Mouse (Mus musculus): Measurements from ENCODE around the gene Rpl7a. TPM values are rescaled to one million over a fixed set of nuclear protein-coding genes. Genes with fewer than 3 reads are reported as not detected.

Rpl7a gene
- total RNA-seq, 1 experiment = 3,070 TPM

- Histone ChIP-seq H3K4me1 (ENCODE audit: control insufficient read depth in 2 of 2, insufficient read depth in 2 of 2, low read length in 2 of 2, poor library complexity in 1 of 2) (peaks cover 0 to 5% of the 10 kb centered on the region in 2 experiments; a peak in 1 of 4 replicates), H3K27ac (ENCODE audit: insufficient read depth, low read depth, low read length, poor library complexity, severe bottlenecking) (peak overlapping the region; percentile 92), H3K36me3 (ENCODE audit: control insufficient read depth, insufficient read depth, low read length, poor library complexity, severe bottlenecking) (peaks cover 55% of the 10 kb centered on the region), H3K9ac (ENCODE audit: insufficient read depth, low read depth, low read length, poor library complexity, severe bottlenecking) (peak overlapping the region; percentile 99), H3K4me3 (ENCODE audit: insufficient read depth in 1 of 2, low read depth in 1 of 2, low read length in 2 of 2, poor library complexity in 1 of 2, severe bottlenecking in 1 of 2) (peak overlapping the region; percentile 91 to 94), H3K9me3 (ENCODE audit: control insufficient read depth, insufficient read depth, low read depth, low read length) (no peaks in the 10 kb centered on the region)
- DNase-seq (ENCODE audit: low read depth, low spot score) = no peak
- in situ Hi-C loops (cut with MboI; ENCODE audit: low sequenced_read_pairs in 2 of 2, unreplicated experiment in 2 of 2) = loop anchor here in 1 of 2 experiments (25.0 kb wide), 1 partner anchor 474 kb away; the partner anchor contains the start of gene Sec16a
- TF ChIP-seq ZNF384 (IDR thresholded peaks at IDR 0.05; ENCODE audit: low read depth, low read length) (no peak), HCFC1 (IDR thresholded peaks at IDR 0.05; ENCODE audit: borderline replicate concordance, insufficient read depth, low read length) (no peak), MAFK (IDR thresholded peaks at IDR 0.05; ENCODE audit: insufficient read depth, low read depth, low read length) (no peak), ZC3H11A (IDR thresholded peaks at IDR 0.05; ENCODE audit: borderline replicate concordance, low read depth, low read length) (no peak), CHD2 (IDR thresholded peaks at IDR 0.05; ENCODE audit: low read depth, low read length) (no peak)
Observed at GRCm38 (mm10) chr2:26910994-26911765, 616 bp downstream of the Rpl7a start.

- Histone ChIP-seq H3K36me3 (ENCODE audit: control insufficient read depth, insufficient read depth, low read length, poor library complexity, severe bottlenecking) (peaks cover 50% of the 10 kb centered on the region), H3K27ac (ENCODE audit: insufficient read depth, low read depth, low read length, poor library complexity, severe bottlenecking) (no peak overlapping the region), H3K4me3 (ENCODE audit: insufficient read depth in 1 of 2, low read depth in 1 of 2, low read length in 2 of 2, poor library complexity in 1 of 2, severe bottlenecking in 1 of 2) (peak overlapping the region; percentile 91 to 94), H3K9me3 (ENCODE audit: control insufficient read depth, insufficient read depth, low read depth, low read length) (no peaks in the 10 kb centered on the region), H3K4me1 (ENCODE audit: control insufficient read depth in 2 of 2, insufficient read depth in 2 of 2, low read length in 2 of 2, poor library complexity in 1 of 2) (peaks cover 0 to 8% of the 10 kb centered on the region in 2 experiments; a peak in 1 of 4 replicates), H3K9ac (ENCODE audit: insufficient read depth, low read depth, low read length, poor library complexity, severe bottlenecking) (peak overlapping the region; percentile 99)
- no peak for DNase-seq (ENCODE audit: low read depth, low spot score)
- in situ Hi-C loops (cut with MboI; ENCODE audit: low sequenced_read_pairs in 2 of 2, unreplicated experiment in 2 of 2) = loop anchor here in 1 of 2 experiments (25.0 kb wide), 1 partner anchor 475 kb away; the partner anchor contains the start of gene Sec16a
- TF ChIP-seq ZNF384 (IDR thresholded peaks at IDR 0.05; ENCODE audit: low read depth, low read length) (no peak), HCFC1 (IDR thresholded peaks at IDR 0.05; ENCODE audit: borderline replicate concordance, insufficient read depth, low read length) (no peak), ZC3H11A (IDR thresholded peaks at IDR 0.05; ENCODE audit: borderline replicate concordance, low read depth, low read length) (no peak), CHD2 (IDR thresholded peaks at IDR 0.05; ENCODE audit: low read depth, low read length) (no peak)
Observed at GRCm38 (mm10) chr2:26912253-26912770, 1.7 kb downstream of the Rpl7a start.

GRCm38 (mm10) chr2:26913416-26914147 is 3.0 kb downstream of the Rpl7a start:
- no peak for DNase-seq (ENCODE audit: low read depth, low spot score)
- TF ChIP-seq ZNF384 (IDR thresholded peaks at IDR 0.05; ENCODE audit: low read depth, low read length) (no peak), ZC3H11A (IDR thresholded peaks at IDR 0.05; ENCODE audit: borderline replicate concordance, low read depth, low read length) (no peak), CHD2 (IDR thresholded peaks at IDR 0.05; ENCODE audit: low read depth, low read length) (no peak), HCFC1 (IDR thresholded peaks at IDR 0.05; ENCODE audit: borderline replicate concordance, insufficient read depth, low read length) (no peak), MAFK (IDR thresholded peaks at IDR 0.05; ENCODE audit: insufficient read depth, low read depth, low read length) (no peak)
- Histone ChIP-seq H3K27ac (ENCODE audit: insufficient read depth, low read depth, low read length, poor library complexity, severe bottlenecking) (0 out of 2 replicates have a peak overlapping the region, but pooled peaks have one; percentile 9), H3K9ac (ENCODE audit: insufficient read depth, low read depth, low read length, poor library complexity, severe bottlenecking) (peak overlapping the region; percentile 24; the same call in 1 of the 2 replicates), H3K4me3 (ENCODE audit: insufficient read depth in 1 of 2, low read depth in 1 of 2, low read length in 2 of 2, poor library complexity in 1 of 2, severe bottlenecking in 1 of 2) (peak overlapping the region in 1 of 2 experiments; percentile 36; a peak in 2 of 4 replicates), H3K4me1 (ENCODE audit: control insufficient read depth in 2 of 2, insufficient read depth in 2 of 2, low read length in 2 of 2, poor library complexity in 1 of 2) (peaks cover 0 to 9% of the 10 kb centered on the region in 2 experiments; a peak in 1 of 4 replicates), H3K9me3 (ENCODE audit: control insufficient read depth, insufficient read depth, low read depth, low read length) (no peaks in the 10 kb centered on the region), H3K36me3 (ENCODE audit: control insufficient read depth, insufficient read depth, low read length, poor library complexity, severe bottlenecking) (peaks cover 48% of the 10 kb centered on the region)
- in situ Hi-C loops (cut with MboI; ENCODE audit: low sequenced_read_pairs in 2 of 2, unreplicated experiment in 2 of 2) = loop anchor here in 1 of 2 experiments (25.0 kb wide), 1 partner anchor 476 kb away; the partner anchor contains the start of gene Sec16a
